Mouse (Mus musculus): Measurements from ENCODE around the gene Rbm14. TPM values are rescaled to one million over a fixed set of nuclear protein-coding genes. Genes with fewer than 3 reads are reported as not detected.
A peak's percentile ranks its signal among the peaks of the same experiment; 100 is the strongest.

Rbm14 gene
- polyA plus RNA-seq (2015; fragmentation: Nextera tagmentation; extraction: Ambion mirVana), result 24.3 and 25.1 TPM in 2 replicates

GRCm38 (mm10) chr19:4811063-4811908, at the start of gene Rbm14, which contains the start of gene Gm21992:
Gene Rbm14, minus strand, starts transcription at chr19:4811634.
Gene Gm21992, minus strand, starts transcription at chr19:4811612.
- Histone ChIP-seq H3K4me3 (ENCODE audit: low read depth, low read length) (peak within 1 kb of the TSS; percentile 76), H3K9me3 (ENCODE audit: low read length) (no peaks in the 10 kb centered on the region), H3K27ac (ENCODE audit: low read length) (peak within 1 kb of the TSS; percentile 94), H3K27me3 (replicated peaks; ENCODE audit: insufficient read depth, low read length) (no peaks in the 10 kb centered on the region), H3K4me2 (replicated peaks; ENCODE audit: low read depth, low read length) (peak within 1 kb of the TSS; percentile 85), H3K4me1 (ENCODE audit: insufficient read depth, low read depth, low read length) (peaks cover 8% of the 10 kb centered on the region; the same call in 1 of the 2 replicates), H3K9ac (replicated peaks; ENCODE audit: low read depth) (peak within 1 kb of the TSS; percentile 63), H3K36me3 (ENCODE audit: insufficient read depth, low read length) (no peaks in the 10 kb centered on the region)
- WGBS, result under 1% methylated on average over 81 of the region's 83 CpGs
- DNase-seq (ENCODE audit: low spot score), result peak; percentile 100
- ATAC-seq, result peak; percentile 99
- TF ChIP-seq CTCF (IDR thresholded peaks at IDR 0.05), result no peak
- TF ChIP-seq EP300 (IDR thresholded peaks at IDR 0.05), result no peak

- H3K4me2 ChIP-seq (replicated peaks; ENCODE audit: low read depth, low read length), result no peak overlapping the region
- no peak for ATAC-seq
- no peak overlapping the region for H3K27ac ChIP-seq (ENCODE audit: low read length)
- TF ChIP-seq CTCF (IDR thresholded peaks at IDR 0.05), result no peak
- no peak for TF ChIP-seq EP300 (IDR thresholded peaks at IDR 0.05)
- no peak overlapping the region for H3K9ac ChIP-seq (replicated peaks; ENCODE audit: low read depth)
- DNase-seq (ENCODE audit: low spot score), result no peak
- H3K4me1 ChIP-seq (ENCODE audit: insufficient read depth, low read depth, low read length), result 0 out of 2 replicates have a peak, but pooled peaks cover 4% of the 10 kb centered on the region
- WGBS, result 56% methylated on average over 6 of the region's 6 CpGs
- no peak overlapping the region for H3K4me3 ChIP-seq (ENCODE audit: low read depth, low read length)
- H3K27me3 ChIP-seq (replicated peaks; ENCODE audit: insufficient read depth, low read length), result no peaks in the 10 kb centered on the region
- no peaks in the 10 kb centered on the region for H3K36me3 ChIP-seq (ENCODE audit: insufficient read depth, low read length)
- H3K9me3 ChIP-seq (ENCODE audit: low read length), result no peaks in the 10 kb centered on the region
Observed at GRCm38 (mm10) chr19:4859081-4859480, 47.6 kb upstream of the Rbm14 start.

- Histone ChIP-seq H3K36me3 (ENCODE audit: insufficient read depth, low read length) (no peaks in the 10 kb centered on the region), H3K27ac (ENCODE audit: low read length) (no peak overlapping the region), H3K27me3 (replicated peaks; ENCODE audit: insufficient read depth, low read length) (no peaks in the 10 kb centered on the region), H3K9me3 (ENCODE audit: low read length) (no peaks in the 10 kb centered on the region), H3K4me2 (replicated peaks; ENCODE audit: low read depth, low read length) (0 out of 2 replicates have a peak overlapping the region, but pooled peaks have one; percentile 90), H3K4me3 (ENCODE audit: low read depth, low read length) (no peak overlapping the region), H3K4me1 (ENCODE audit: insufficient read depth, low read depth, low read length) (0 out of 2 replicates have a peak, but pooled peaks cover 4% of the 10 kb centered on the region), H3K9ac (replicated peaks; ENCODE audit: low read depth) (no peak overlapping the region)
- ATAC-seq, result no peak
- no peak for DNase-seq (ENCODE audit: low spot score)
- WGBS, result 76% methylated on average over 4 of the region's 4 CpGs
- TF ChIP-seq CTCF (IDR thresholded peaks at IDR 0.05) (no peak), EP300 (IDR thresholded peaks at IDR 0.05) (no peak)
Observed at GRCm38 (mm10) chr19:4855951-4856350, 44.5 kb upstream of the Rbm14 start.

GRCm38 (mm10) chr19:4855470-4855820, 44.0 kb upstream of the Rbm14 start:
- H3K4me3 ChIP-seq (ENCODE audit: low read depth, low read length), result peak overlapping the region; percentile 43
- no peak overlapping the region for H3K27ac ChIP-seq (ENCODE audit: low read length)
- 0 out of 2 replicates have a peak, but pooled peaks cover 4% of the 10 kb centered on the region for H3K4me1 ChIP-seq (ENCODE audit: insufficient read depth, low read depth, low read length)
- no peaks in the 10 kb centered on the region for H3K36me3 ChIP-seq (ENCODE audit: insufficient read depth, low read length)
- H3K27me3 ChIP-seq (replicated peaks; ENCODE audit: insufficient read depth, low read length), result no peaks in the 10 kb centered on the region
- WGBS, result 3% methylated on average over 14 of the region's 14 CpGs
- no peak for DNase-seq (ENCODE audit: low spot score)
- peak overlapping the region; percentile 34 for H3K9ac ChIP-seq (replicated peaks; ENCODE audit: low read depth)
- no peaks in the 10 kb centered on the region for H3K9me3 ChIP-seq (ENCODE audit: low read length)
- ATAC-seq, result no peak
- TF ChIP-seq CTCF (IDR thresholded peaks at IDR 0.05), result no peak
- TF ChIP-seq EP300 (IDR thresholded peaks at IDR 0.05), result no peak
- peak overlapping the region; percentile 90 for H3K4me2 ChIP-seq (replicated peaks; ENCODE audit: low read depth, low read length)

GRCm38 (mm10) chr19:4854552-4855469, 43.4 kb upstream of the Rbm14 start, which contains the start of gene Ctsf:
Gene Ctsf, plus strand, starts transcription at chr19:4855130.
- no peak within 1 kb of the TSS for H3K27ac ChIP-seq (ENCODE audit: low read length)
- peak within 1 kb of the TSS; percentile 34 for H3K9ac ChIP-seq (replicated peaks; ENCODE audit: low read depth)
- peak within 1 kb of the TSS; percentile 43 for H3K4me3 ChIP-seq (ENCODE audit: low read depth, low read length)
- ATAC-seq (peak; percentile 92), DNase-seq (ENCODE audit: low spot score) (peak; percentile 86)
- TF ChIP-seq CTCF (IDR thresholded peaks at IDR 0.05) (peak; percentile 26), EP300 (IDR thresholded peaks at IDR 0.05) (no peak)
- 0 out of 2 replicates have a peak, but pooled peaks cover 4% of the 10 kb centered on the region for H3K4me1 ChIP-seq (ENCODE audit: insufficient read depth, low read depth, low read length)
- H3K4me2 ChIP-seq (replicated peaks; ENCODE audit: low read depth, low read length), result peak within 1 kb of the TSS; percentile 90
- H3K27me3 ChIP-seq (replicated peaks; ENCODE audit: insufficient read depth, low read length), result no peaks in the 10 kb centered on the region
- WGBS, result 7% methylated on average over 44 of the region's 45 CpGs
- H3K36me3 ChIP-seq (ENCODE audit: insufficient read depth, low read length), result no peaks in the 10 kb centered on the region
- no peaks in the 10 kb centered on the region for H3K9me3 ChIP-seq (ENCODE audit: low read length)
